Comparison of ENCODE assay signal across 33 mouse cellular contexts in genomic region chr10:16473952-16474521, GRCm38 (mm10).
DNase-seq lines count a peak whose midpoint lies in the region; ATAC-seq and TF ChIP-seq lines count a peak whose summit lies in the region.
"Had no signal": no experiment of that assay in that cellular context is flagged by ENCODE, and none has a peak within 500 bp of the region (broad histone marks: within the 10 kb centered on the region; RNA-seq: fewer than 3 reads in every experiment).

No protein-coding gene starts in this region.

- H3K9me3 ChIP-seq in heart, embryonic 14.5 days (ENCODE audit: control insufficient read depth, low read length): no peaks in the 10 kb centered on the region
- H3K9me3 ChIP-seq in G1E (replicated peaks): no peaks in the 10 kb centered on the region
- no peaks in the 10 kb centered on the region for H3K9me3 ChIP-seq in forebrain, postnatal 0 days (ENCODE audit: low read length)
- H3K9me3 ChIP-seq: forebrain, embryonic 13.5 days; heart, embryonic 12.5 days; limb, embryonic 13.5 days; liver, embryonic 15.5 days; midbrain, embryonic 12.5 days; neural tube, embryonic 13.5 days had no signal

- H3K4me2 ChIP-seq in heart, embryonic 14.5 days (ENCODE audit: low read length): no peak overlapping the region
- H3K4me2 ChIP-seq in forebrain, postnatal 0 days (ENCODE audit: low read depth): no peak overlapping the region
- H3K4me2 ChIP-seq: forebrain, embryonic 13.5 days; heart, embryonic 12.5 days; hindbrain, embryonic 14.5 days; limb, embryonic 13.5 days; liver, embryonic 15.5 days; lung, embryonic 14.5 days; midbrain, embryonic 12.5 days; neural tube, embryonic 13.5 days had no signal

- no peaks in the 10 kb centered on the region for H3K36me3 ChIP-seq in heart, embryonic 14.5 days (ENCODE audit: control insufficient read depth, insufficient read depth, low read length)
- no peaks in the 10 kb centered on the region for H3K36me3 ChIP-seq in G1E (replicated peaks)
- no peaks in the 10 kb centered on the region for H3K36me3 ChIP-seq in thymus, adult 2 months (ENCODE audit: control insufficient read depth, insufficient read depth, low read length)
- H3K36me3 ChIP-seq in forebrain, postnatal 0 days (ENCODE audit: insufficient read depth): no peaks in the 10 kb centered on the region
- H3K36me3 ChIP-seq: heart, embryonic 12.5 days; limb, embryonic 13.5 days; liver, embryonic 15.5 days; midbrain, embryonic 12.5 days; neural tube, embryonic 13.5 days had no signal

- peaks cover 0 to 7% of the 10 kb centered on the region in 2 experiments; a peak in 1 of 4 replicates for H3K4me1 ChIP-seq in heart, embryonic 14.5 days (ENCODE audit: control insufficient read depth in 2 of 2, insufficient read depth in 2 of 2, low read length in 2 of 2)
- peaks cover 6% of the 10 kb centered on the region for H3K4me1 ChIP-seq in G1E (ENCODE audit: insufficient read depth, low read depth, low read length)
- no peaks in the 10 kb centered on the region for H3K4me1 ChIP-seq in thymus, adult 2 months (replicated peaks; ENCODE audit: control insufficient read depth, insufficient read depth, low read length)
- H3K4me1 ChIP-seq in forebrain, postnatal 0 days (ENCODE audit: insufficient read depth): no peaks in the 10 kb centered on the region
- H3K4me1 ChIP-seq: forebrain, embryonic 13.5 days; limb, embryonic 13.5 days; liver, embryonic 15.5 days; midbrain, embryonic 12.5 days; neural tube, embryonic 13.5 days had no signal

- no peak overlapping the region for H3K9ac ChIP-seq in heart, embryonic 14.5 days (ENCODE audit: low read length)
- H3K9ac ChIP-seq in forebrain, postnatal 0 days: no peak overlapping the region
- H3K9ac ChIP-seq: forebrain, embryonic 13.5 days; heart, embryonic 12.5 days; hindbrain, embryonic 14.5 days; limb, embryonic 13.5 days; liver, embryonic 15.5 days; lung, embryonic 14.5 days; midbrain, embryonic 12.5 days; neural tube, embryonic 13.5 days had no signal

- H3K27me3 ChIP-seq in heart, embryonic 14.5 days (ENCODE audit: control insufficient read depth, insufficient read depth, low read length): no peaks in the 10 kb centered on the region
- no peaks in the 10 kb centered on the region for H3K27me3 ChIP-seq in G1E (ENCODE audit: insufficient read depth, low read length)
- no peaks in the 10 kb centered on the region for H3K27me3 ChIP-seq in thymus, adult 2 months (ENCODE audit: control insufficient read depth, insufficient read depth, low read length)
- H3K27me3 ChIP-seq in forebrain, postnatal 0 days (ENCODE audit: insufficient read depth, low read length): no peaks in the 10 kb centered on the region
- H3K27me3 ChIP-seq: forebrain, embryonic 13.5 days; heart, embryonic 12.5 days; limb, embryonic 13.5 days; liver, embryonic 15.5 days; midbrain, embryonic 12.5 days; neural tube, embryonic 13.5 days; Patski had no signal

- no peak for TF ChIP-seq CTCF in G1E (IDR thresholded peaks at IDR 0.05; ENCODE audit: low read depth, low read length)
- no peak for TF ChIP-seq CTCF in thymus, adult 2 months (IDR thresholded peaks at IDR 0.05; ENCODE audit: borderline replicate concordance, control insufficient read depth, extremely low read depth, insufficient read depth, low read length, poor library complexity)
- no peak for TF ChIP-seq CTCF in forebrain, postnatal 0 days (IDR thresholded peaks at IDR 0.05; ENCODE audit: low read depth)

- 2% methylated on average over 1 of the region's 1 CpGs for WGBS in heart, embryonic 14.5 days
- 98% methylated on average over 1 of the region's 1 CpGs for WGBS in thymus, adult 2 months
- 59% methylated on average over 1 of the region's 1 CpGs for WGBS in forebrain, postnatal 0 days

- H3K27ac ChIP-seq in heart, embryonic 14.5 days (replicated peaks in 1 of 2; ENCODE audit: control insufficient read depth in 1 of 2, insufficient read depth in 1 of 2, low read depth in 2 of 2, low read length in 2 of 2): peak overlapping the region; percentile 14 to 59; a peak in 1 of 4 replicates
- no peak overlapping the region for H3K27ac ChIP-seq in thymus, adult 2 months (ENCODE audit: control insufficient read depth, insufficient read depth, low read length)
- no peak overlapping the region for H3K27ac ChIP-seq in forebrain, postnatal 0 days (ENCODE audit: low read depth, low read length)
- H3K27ac ChIP-seq: forebrain, embryonic 13.5 days; hindbrain, embryonic 14.5 days; layer of hippocampus, adult 2 months; left cerebral cortex, adult 2 months; limb, embryonic 13.5 days; liver, embryonic 15.5 days; midbrain, embryonic 12.5 days; neural tube, embryonic 13.5 days; stomach, postnatal 0 days had no signal

- no peak for DNase-seq in heart, postnatal 4 days
- DNase-seq in G1E (ENCODE audit: low spot score): no peak
- DNase-seq in thymus, adult 2 months: no peak
- DNase-seq in forebrain, postnatal 0 days: no peak
- DNase-seq: adrenal gland, postnatal 14 days; cerebellum, adult 18-20 months; cerebellum, postnatal 10 days; gastrocnemius, postnatal 25 days; heart, adult 18-20 months; heart, postnatal 36 days; kidney, adult 11 months; kidney, postnatal 36 days; lung, embryonic 14.5 days; lung, postnatal 14 days; right cerebral cortex, postnatal 4 days; thymus, adult 18-20 months; thymus, postnatal 36 days had no signal

- no peak for TF ChIP-seq POLR2A in thymus, adult 2 months (IDR thresholded peaks at IDR 0.05; ENCODE audit: control insufficient read depth, extremely low read depth, insufficient read depth, low read length, poor library complexity)

- H3K4me3 ChIP-seq in heart, embryonic 14.5 days (ENCODE audit: control insufficient read depth in 1 of 2, insufficient read depth in 1 of 2, low read depth in 1 of 2, low read length in 2 of 2): no peak overlapping the region
- no peak overlapping the region for H3K4me3 ChIP-seq in G1E (ENCODE audit: low read depth, low read length)
- H3K4me3 ChIP-seq in thymus, adult 2 months (ENCODE audit: control insufficient read depth, insufficient read depth, low read length): no peak overlapping the region
- H3K4me3 ChIP-seq in forebrain, postnatal 0 days (ENCODE audit: low read depth, low read length): no peak overlapping the region
- H3K4me3 ChIP-seq: forebrain, embryonic 13.5 days; heart, embryonic 12.5 days; layer of hippocampus, adult 2 months; left cerebral cortex, adult 2 months; limb, embryonic 13.5 days; liver, embryonic 15.5 days; midbrain, embryonic 12.5 days; neural tube, embryonic 13.5 days had no signal

- no peak for ATAC-seq in heart, embryonic 14.5 days (ENCODE audit: insufficient number of reproducible peaks, insufficient read depth, low FRiP score, low read depth)
- peak; percentile 74 for ATAC-seq in G1E (ENCODE audit: extremely low read depth, insufficient number of reproducible peaks, low FRiP score, poor library complexity, severe bottlenecking)
- ATAC-seq in common myeloid progenitor, adult 5-6 weeks (replicated peaks; ENCODE audit: low read depth, poor library complexity, severe bottlenecking): peak; percentile 65
- ATAC-seq in megakaryocyte-erythroid progenitor cell, adult 5-6 weeks (replicated peaks; ENCODE audit: low FRiP score, low TSS enrichment, poor library complexity, severe bottlenecking): peak; percentile 95
- no peak for ATAC-seq in forebrain, postnatal 0 days
- ATAC-seq: CD4-positive, CD25-positive, alpha-beta regulatory T cell, adult 4 months; forebrain, embryonic 13.5 days; inflammation-experienced regulatory T-cells, adult 6 months; Patski had no signal

Comparison
In these comparisons a context has a peak if more than half of its experiments do, and no peak if none do; other contexts are left out.
1. ATAC-seq: peak in G1E (single experiment), common myeloid progenitor, adult 5-6 weeks (single experiment) and megakaryocyte-erythroid progenitor cell, adult 5-6 weeks (single experiment); none in heart, embryonic 14.5 days (single experiment) and forebrain, postnatal 0 days (single experiment).
2. H3K27ac ChIP-seq: peak in heart, embryonic 14.5 days (2 of 2); none in thymus, adult 2 months (single experiment) and forebrain, postnatal 0 days (single experiment).